Mouse (Mus musculus) hindbrain, embryonic 11.5 days (tissue): ENCODE measurements around the gene Sik3. TPM values are rescaled to one million over a fixed set of nuclear protein-coding genes. Genes with fewer than 3 reads are reported as not detected.
"Not testable (repeated sequence)": the region's sequence is repeated elsewhere in the genome, so short reads cannot be mapped to it uniquely, and the experiment has no call there.

Experiments used
- ATAC-seq: fragments of 200-750 bp; cut with Nextera tagmentation; 2 replicates; pipeline ENCODE4 v1.8.0; 2017; ENCODE audit warnings: mild to moderate bottlenecking, moderate TSS enrichment, moderate library complexity; ENCODE audit not compliant: low FRiP score
- DNase-seq: peaks from one replicate; pipeline ENCODE4 v3.0.0-alpha.2; 2015; ENCODE audit warnings: low spot score
- H3K27ac ChIP-seq: fragments of 300-500 bp; sonication (generic); 2 replicates; pipeline ENCODE4 v1.5.1; 2014; ENCODE audit warnings: mild to moderate bottlenecking, low read depth, low read length
- H3K27me3 ChIP-seq: fragments of 300-500 bp; sonication (generic); 2 replicates; pipeline ENCODE4 v1.6.1; 2014; ENCODE audit warnings: mild to moderate bottlenecking, low read length, moderate library complexity, mixed read lengths; ENCODE audit not compliant: control insufficient read depth, insufficient read depth
- H3K36me3 ChIP-seq: fragments of 300-500 bp; sonication (generic); 2 replicates; pipeline ENCODE4 v1.6.1; 2014; ENCODE audit warnings: mild to moderate bottlenecking, low read length, moderate library complexity, mixed read lengths; ENCODE audit not compliant: control insufficient read depth, insufficient read depth
- H3K4me1 ChIP-seq: fragments of 300-500 bp; sonication (generic); replicated peaks from 2 replicates; pipeline ENCODE4 v1.6.1; 2014; ENCODE audit warnings: low read length, mixed read lengths; ENCODE audit not compliant: control insufficient read depth, insufficient read depth
- H3K4me2 ChIP-seq: fragments of 300-500 bp; sonication (generic); replicated peaks from 2 replicates; pipeline ENCODE4 v1.6.1; 2014; ENCODE audit warnings: mild to moderate bottlenecking, low read depth, low read length
- H3K4me3 ChIP-seq: fragments of 300-500 bp; sonication (generic); 2 replicates; pipeline ENCODE4 v1.5.1; 2014; ENCODE audit warnings: low read depth, low read length
- H3K9ac ChIP-seq: fragments of 300-500 bp; sonication (generic); 2 replicates; pipeline ENCODE4 v1.6.1; 2014; ENCODE audit warnings: low read depth, low read length
- H3K9me3 ChIP-seq: fragments of 300-500 bp; sonication (generic); 2 replicates; pipeline ENCODE4 v1.6.1; 2016; ENCODE audit warnings: low read length; ENCODE audit not compliant: control insufficient read depth
- WGBS: fragments of 180-500 bp; shearing (Covaris S2); extraction: QIAGEN DNeasy Blood & Tissue Kit; methylation state at CpG from one replicate; pipeline ENCODE4 v1.1.7; 2014; 5-methylcytosine and 5-hydroxymethylcytosine counted together
- polyA plus RNA-seq: library from polyadenylated mRNA; unstranded; fragments of >200 nt; fragmentation: Nextera tagmentation; extraction: Ambion mirVana; gene quantifications from 2 replicates; pipeline ENCODE4 v1.2.1, GENCODE M21; 2014

Gene Sik3
- polyA plus RNA-seq, 1 experiment from 2014 or later: 10.1 TPM

DNA sequence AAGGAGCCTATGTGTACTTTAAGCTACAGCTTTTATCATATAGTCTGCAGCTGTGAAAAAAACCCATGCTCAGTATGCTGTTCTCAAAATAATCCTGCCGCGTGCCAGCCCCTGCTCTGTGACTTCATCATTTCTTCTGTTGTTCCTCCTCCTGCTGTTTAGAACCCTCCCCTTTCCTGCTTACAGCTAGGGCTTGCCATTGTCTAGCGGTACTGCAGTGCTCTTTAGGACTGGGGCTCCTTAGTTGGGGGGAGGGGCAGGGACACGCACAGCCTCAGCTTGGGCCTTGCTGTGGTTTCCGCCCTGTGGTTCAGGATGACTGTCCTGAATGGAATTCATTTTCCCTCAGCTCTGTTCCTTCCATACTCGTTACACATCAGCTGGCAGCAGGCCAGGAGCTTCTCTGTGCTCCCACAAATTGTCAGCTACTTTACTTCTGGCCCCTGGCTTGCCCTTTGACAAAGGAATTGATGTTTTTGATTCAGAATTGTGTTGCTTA lies 107.4 kb downstream of the Sik3 start:
- peak overlapping the region; percentile 21; the same call in 1 of the 2 replicates for H3K9ac ChIP-seq
- H3K9me3 ChIP-seq: no peaks in the 10 kb centered on the region
- peaks cover 6% of the 10 kb centered on the region for H3K4me1 ChIP-seq
- no peaks in the 10 kb centered on the region for H3K36me3 ChIP-seq
- no peaks in the 10 kb centered on the region for H3K27me3 ChIP-seq
- H3K4me3 ChIP-seq: no peak overlapping the region
- peak overlapping the region; percentile 51 for H3K27ac ChIP-seq
- H3K4me2 ChIP-seq: no peak overlapping the region
- peak; percentile 93 for ATAC-seq
- WGBS: 3% methylated on average over 6 of the region's 6 CpGs
- DNase-seq: peak; percentile 77

- WGBS: 89% methylated on average over 6 of the region's 6 CpGs
- Histone ChIP-seq H3K9ac (peak overlapping the region; percentile 0; the same call in 1 of the 2 replicates), H3K4me3 (no peak overlapping the region), H3K9me3 (no peaks in the 10 kb centered on the region), H3K4me2 (no peak overlapping the region), H3K27me3 (no peaks in the 10 kb centered on the region), H3K27ac (peak overlapping the region; percentile 51), H3K4me1 (peaks cover 6% of the 10 kb centered on the region), H3K36me3 (no peaks in the 10 kb centered on the region)
- no peak for ATAC-seq
- DNase-seq: no peak
These were observed 108.0 kb downstream of the Sik3 start for GRCm38 (mm10) chr9:46120468-46121253.

DNA sequence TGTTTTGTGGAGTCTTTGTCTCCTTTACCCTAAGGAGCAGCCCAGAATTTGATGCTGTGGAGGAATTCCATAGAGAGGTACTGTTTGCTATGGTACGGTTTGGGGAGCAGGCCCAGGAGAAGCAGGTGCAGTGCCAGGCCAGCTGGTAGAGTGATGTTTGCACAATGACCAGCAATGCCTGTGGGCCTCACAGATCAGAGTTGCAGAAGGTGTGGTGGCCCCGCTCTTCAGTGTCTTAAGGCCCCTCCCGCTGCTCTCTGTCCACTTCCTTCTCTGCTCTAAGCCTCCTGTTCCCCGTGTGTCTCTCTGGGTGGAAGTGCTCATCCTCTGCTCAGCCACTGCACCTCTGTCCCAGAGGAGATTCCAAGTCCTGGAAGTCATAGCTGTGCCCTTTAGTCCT lies 108.9 kb downstream of the Sik3 start:
- Histone ChIP-seq H3K4me1 (peaks cover 6% of the 10 kb centered on the region), H3K4me3 (no peak overlapping the region), H3K9ac (no peak overlapping the region), H3K9me3 (no peaks in the 10 kb centered on the region), H3K36me3 (no peaks in the 10 kb centered on the region), H3K27ac (no peak overlapping the region), H3K4me2 (no peak overlapping the region), H3K27me3 (no peaks in the 10 kb centered on the region)
- DNase-seq: no peak
- no peak for ATAC-seq
- 82% methylated on average over 4 of the region's 4 CpGs for WGBS

DNA sequence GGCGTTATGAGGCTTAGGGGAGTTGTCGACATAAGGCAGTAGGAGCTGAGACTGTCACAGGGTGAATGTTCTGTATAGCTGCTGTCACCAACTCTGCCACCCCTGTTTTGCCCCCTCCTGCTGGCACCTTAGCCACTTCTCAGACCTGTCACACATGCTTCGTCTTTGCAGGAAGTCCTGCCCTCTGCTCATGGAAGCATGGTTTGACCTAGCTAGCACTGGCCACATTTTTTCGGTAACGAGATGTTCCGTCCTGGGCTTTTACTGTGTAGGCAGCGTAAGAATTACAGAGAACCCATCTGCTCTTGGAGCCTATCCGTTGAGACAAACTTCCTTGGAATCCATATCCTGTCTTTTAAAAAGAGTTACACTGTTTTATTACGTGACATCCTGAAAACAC lies 110.1 kb downstream of the Sik3 start:
- Histone ChIP-seq H3K27ac (no peak overlapping the region), H3K9ac (no peak overlapping the region), H3K4me2 (no peak overlapping the region), H3K36me3 (no peaks in the 10 kb centered on the region), H3K4me3 (no peak overlapping the region), H3K4me1 (peaks cover 8% of the 10 kb centered on the region), H3K9me3 (no peaks in the 10 kb centered on the region), H3K27me3 (no peaks in the 10 kb centered on the region)
- DNase-seq: no peak
- ATAC-seq: no peak
- 93% methylated on average over 9 of the region's 9 CpGs for WGBS

- H3K9ac ChIP-seq: no peak overlapping the region
- DNase-seq: no peak
- no peaks in the 10 kb centered on the region for H3K36me3 ChIP-seq
- no peaks in the 10 kb centered on the region for H3K27me3 ChIP-seq
- no peak overlapping the region for H3K4me3 ChIP-seq
- 73% methylated on average over 2 of the region's 2 CpGs for WGBS
- 0 out of 2 replicates have a peak, but pooled peaks cover 2% of the 10 kb centered on the region for H3K4me1 ChIP-seq
- no peaks in the 10 kb centered on the region for H3K9me3 ChIP-seq
- no peak overlapping the region for H3K4me2 ChIP-seq
- no peak overlapping the region for H3K27ac ChIP-seq
- ATAC-seq: no peak
These were observed 113.7 kb downstream of the Sik3 start for GRCm38 (mm10) chr9:46126295-46126694.

DNA sequence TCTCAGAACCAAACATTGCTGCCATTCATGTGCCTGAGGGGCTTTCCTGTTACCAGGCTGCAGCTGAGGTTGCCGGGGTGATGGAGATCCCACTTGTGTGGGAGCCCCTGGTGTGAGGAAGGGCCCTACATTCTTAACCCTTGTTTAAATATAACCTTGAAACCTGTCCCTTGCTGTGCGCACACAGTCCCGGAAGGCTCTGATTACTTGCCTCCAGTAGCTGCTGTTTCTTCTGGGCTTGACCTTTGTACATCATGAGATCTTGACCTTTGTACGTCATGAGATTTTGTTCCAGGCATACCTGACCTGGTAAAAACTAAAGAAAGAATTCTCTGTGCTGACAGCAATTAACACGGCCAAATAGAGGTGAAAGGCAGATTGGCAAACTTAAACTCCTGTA lies 114.7 kb downstream of the Sik3 start:
- H3K9ac ChIP-seq: no peak overlapping the region
- H3K27me3 ChIP-seq: no peaks in the 10 kb centered on the region
- H3K27ac ChIP-seq: no peak overlapping the region
- 0 out of 2 replicates have a peak, but pooled peaks cover 2% of the 10 kb centered on the region for H3K4me1 ChIP-seq
- WGBS: 31% methylated on average over 5 of the region's 5 CpGs
- no peaks in the 10 kb centered on the region for H3K36me3 ChIP-seq
- no peaks in the 10 kb centered on the region for H3K9me3 ChIP-seq
- no peak overlapping the region for H3K4me2 ChIP-seq
- DNase-seq (no peak), ATAC-seq (no peak)
- H3K4me3 ChIP-seq: no peak overlapping the region

DNA sequence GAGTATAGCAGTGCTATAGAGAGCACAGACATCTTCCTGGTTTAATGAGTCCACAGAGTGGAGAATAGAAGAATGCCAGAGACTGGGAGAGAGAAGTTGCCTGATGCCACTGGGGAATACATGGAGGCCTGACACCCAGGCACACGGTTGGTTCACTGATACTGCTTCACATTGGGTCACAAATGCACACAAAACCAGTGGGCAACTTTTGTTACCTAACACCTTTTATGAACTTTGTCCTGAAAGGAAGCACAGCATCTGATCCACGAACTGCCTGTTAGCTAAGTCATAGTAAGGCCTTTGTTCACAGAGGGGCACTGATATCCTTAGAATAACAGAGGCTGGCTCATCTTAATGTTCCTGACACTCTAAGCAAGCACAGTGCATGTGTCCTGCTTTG lies 116.6 kb downstream of the Sik3 start:
- Histone ChIP-seq H3K9me3 (no peaks in the 10 kb centered on the region), H3K27me3 (no peaks in the 10 kb centered on the region), H3K4me1 (0 out of 2 replicates have a peak, but pooled peaks cover 2% of the 10 kb centered on the region), H3K27ac (no peak overlapping the region), H3K4me3 (no peak overlapping the region), H3K4me2 (no peak overlapping the region), H3K9ac (no peak overlapping the region), H3K36me3 (no peaks in the 10 kb centered on the region)
- 62% methylated on average over 2 of the region's 2 CpGs for WGBS
- ATAC-seq (no peak), DNase-seq (no peak)

- H3K4me1 ChIP-seq, H3K27ac ChIP-seq, H3K4me2 ChIP-seq, H3K36me3 ChIP-seq, DNase-seq, H3K9ac ChIP-seq, H3K27me3 ChIP-seq, H3K4me3 ChIP-seq, ATAC-seq, H3K9me3 ChIP-seq: not testable (repeated sequence)
These were observed 120.2 kb downstream of the Sik3 start for GRCm38 (mm10) chr9:46132821-46133220.

DNA sequence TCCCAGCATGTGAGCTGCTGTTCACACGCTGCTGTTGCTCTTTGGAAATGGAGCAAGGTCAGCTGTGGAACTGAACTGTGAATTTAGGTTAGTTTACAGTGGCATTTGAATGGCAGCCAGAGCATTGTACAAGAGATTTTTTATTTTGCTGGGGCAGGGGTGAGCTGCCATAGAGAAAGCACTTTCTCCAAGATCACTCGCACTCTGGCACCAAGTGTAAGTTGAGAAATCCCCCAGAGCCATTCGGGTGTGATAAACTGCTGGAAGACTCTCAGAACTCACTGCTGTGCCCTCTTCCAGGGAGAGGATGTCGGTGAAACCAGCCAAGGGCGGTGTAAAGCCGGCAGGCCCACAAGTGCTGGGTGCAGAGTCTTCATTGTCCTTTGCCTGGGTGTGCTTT lies 126.2 kb downstream of the Sik3 start:
- H3K9me3 ChIP-seq: no peaks in the 10 kb centered on the region
- no peak for DNase-seq
- no peak overlapping the region for H3K27ac ChIP-seq
- H3K4me1 ChIP-seq: no peaks in the 10 kb centered on the region
- H3K27me3 ChIP-seq: no peaks in the 10 kb centered on the region
- no peak overlapping the region for H3K4me2 ChIP-seq
- 70% methylated on average over 6 of the region's 6 CpGs for WGBS
- no peaks in the 10 kb centered on the region for H3K36me3 ChIP-seq
- no peak for ATAC-seq
- H3K4me3 ChIP-seq: no peak overlapping the region
- no peak overlapping the region for H3K9ac ChIP-seq
